Mouse (Mus musculus) Muller cell, postnatal 12 days (primary cell): ENCODE measurements around the gene Btbd35f12.
"Not testable (repeated sequence)": the region's sequence is repeated elsewhere in the genome, so short reads cannot be mapped to it uniquely, and the experiment has no call there.

Source experiments
- DNase-seq: peaks from one replicate; pipeline ENCODE4 v3.0.0-alpha.2; 2015; ENCODE audit errors: inconsistent ontology term

Gene Btbd35f12

GRCm38 (mm10) chrX:33313079-33313478, at the start of gene Btbd35f12:
TSS of gene Btbd35f12 (plus strand) at chrX:33313379.
- not testable (repeated sequence) for DNase-seq

- DNase-seq = not testable (repeated sequence)
These were observed 40.1 kb downstream of the Btbd35f12 start for GRCm38 (mm10) chrX:33353254-33353653.
